ENCODE assay signal across 9 mouse cellular contexts in the genomic region with DNA sequence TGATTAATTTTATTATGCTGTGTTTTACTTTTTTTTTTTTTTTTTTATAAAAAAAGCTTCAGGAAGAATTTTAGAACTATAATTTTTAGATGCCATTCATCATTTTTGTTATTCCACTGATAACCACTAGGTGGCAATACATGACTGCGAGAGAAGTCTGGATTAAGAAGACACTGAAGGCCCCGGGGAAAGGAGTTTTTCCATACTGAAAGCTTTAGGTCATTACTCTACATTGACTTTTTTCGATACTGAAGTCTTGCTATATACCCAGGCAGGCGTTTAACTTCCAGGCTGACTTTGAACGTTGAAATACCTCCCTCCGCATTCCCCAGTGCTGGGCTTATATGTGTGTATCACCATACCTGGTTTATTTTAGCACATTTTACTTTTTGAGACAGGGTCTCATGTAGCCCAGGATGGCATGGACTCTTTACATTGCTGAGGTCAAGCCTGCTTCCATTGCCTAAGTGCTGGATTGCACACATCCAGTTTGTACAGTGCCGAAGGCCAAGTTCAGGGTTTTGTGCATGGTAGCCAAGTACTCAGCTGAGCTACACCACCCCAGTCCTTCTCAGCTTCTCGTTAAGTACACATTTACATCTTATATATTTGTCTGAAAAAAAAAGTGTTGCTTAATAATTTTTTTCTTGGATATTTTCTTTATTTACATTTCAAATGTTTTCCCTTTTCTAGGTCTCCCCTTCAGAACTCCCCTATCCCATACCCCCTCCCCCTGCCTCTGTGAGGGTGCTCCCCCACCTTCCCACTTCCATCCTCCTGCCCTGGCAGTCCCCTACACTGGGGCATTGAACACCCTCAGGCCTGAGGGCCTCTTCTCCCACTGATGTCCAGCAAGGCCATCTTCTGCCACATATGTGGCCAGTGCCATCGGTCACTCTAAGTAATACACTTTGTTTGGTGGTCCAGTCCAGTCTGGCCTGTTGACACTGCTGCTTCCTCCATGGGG. TPM values are rescaled to one million over a fixed set of nuclear protein-coding genes. Genes with fewer than 3 reads are reported as not detected.
DNase-seq lines count a peak whose midpoint lies in the region; ATAC-seq and TF ChIP-seq lines count a peak whose summit lies in the region.
"Had no signal": no experiment of that assay in that cellular context is flagged by ENCODE, and none has a peak within 500 bp of the region (broad histone marks: within the 10 kb centered on the region; RNA-seq: fewer than 3 reads in every experiment).

No protein-coding gene starts in this region.

- 49% methylated on average over 9 of the region's 9 CpGs for WGBS in intestine, postnatal 0 days

- no peak overlapping the region for H3K27ac ChIP-seq in intestine, postnatal 0 days (ENCODE audit: low read depth, low read length)

- H3K27me3 ChIP-seq in intestine, postnatal 0 days (replicated peaks; ENCODE audit: control insufficient read depth, insufficient read depth, low read length), result no peaks in the 10 kb centered on the region
- no peaks in the 10 kb centered on the region for H3K27me3 ChIP-seq in splenic B cell, adult 2 months (ENCODE audit: control insufficient read depth, insufficient read depth, low read length, poor library complexity, severe bottlenecking)

- no peak for ATAC-seq in intestine, postnatal 0 days

- peak; percentile 81 for TF ChIP-seq CTCF in intestine, postnatal 0 days (IDR thresholded peaks at IDR 0.05; ENCODE audit: low read depth)

- H3K36me3 ChIP-seq in intestine, postnatal 0 days (ENCODE audit: control insufficient read depth, insufficient read depth), result peaks cover 19% of the 10 kb centered on the region
- peaks cover 3% of the 10 kb centered on the region; the same call in 1 of the 2 replicates for H3K36me3 ChIP-seq in splenic B cell, adult 2 months (ENCODE audit: control insufficient read depth, insufficient read depth, low read length, poor library complexity, severe bottlenecking)

- no peak overlapping the region for H3K9ac ChIP-seq in intestine, postnatal 0 days (ENCODE audit: low read depth, low read length)

- H3K4me3 ChIP-seq in intestine, postnatal 0 days (ENCODE audit: low read depth, low read length), result no peak overlapping the region
- H3K4me3 ChIP-seq: erythroblast, embryonic 14.5 days had no signal

- H3K9me3 ChIP-seq in intestine, postnatal 0 days (ENCODE audit: control insufficient read depth), result no peaks in the 10 kb centered on the region

- no peaks in the 10 kb centered on the region for H3K4me1 ChIP-seq in intestine, postnatal 0 days (replicated peaks; ENCODE audit: control insufficient read depth, insufficient read depth, low read length)

- DNase-seq in kidney, postnatal 14 days, result peak; percentile 29
- DNase-seq in kidney, adult 11 months, result no peak
- peak; percentile 38 for DNase-seq in MEL-GATA-1-ER (ENCODE audit: extremely low read depth, low read depth)
- DNase-seq in c-Kit-positive CD71-positive TER-119-positive erythroid progenitor cells, embryonic 14.5 days (ENCODE audit: low spot score), result peak; percentile 34
- peak; percentile 71 for DNase-seq in splenic B cell, adult 2 months (ENCODE audit: low read depth, low spot score)
- no peak for DNase-seq in right cerebral cortex, postnatal 36 days (ENCODE audit: low spot score in 2 of 2)
- DNase-seq in cerebellum, adult 11 months, result no peak

- H3K4me2 ChIP-seq in intestine, postnatal 0 days (replicated peaks; ENCODE audit: low read depth), result no peak overlapping the region

RNA-seq across cellular contexts. Expression of a gene that starts 15.7 kb away (rescaled TPM):
- 6.7 and 7.0 TPM in 2 replicates for polyA plus RNA-seq in intestine, postnatal 0 days (2015; fragmentation: Nextera tagmentation; extraction: Ambion mirVana)

RNA-seq across cellular contexts. Expression of a gene that starts 32.1 kb away (rescaled TPM):
- 1.4 and 1.6 TPM in 2 replicates for polyA plus RNA-seq in intestine, postnatal 0 days (2015; fragmentation: Nextera tagmentation; extraction: Ambion mirVana)

Comparison
In these comparisons a context has a peak if more than half of its experiments do, and no peak if none do; other contexts are left out.
1. DNase-seq: peak in kidney, postnatal 14 days (single experiment), MEL-GATA-1-ER (single experiment), c-Kit-positive CD71-positive TER-119-positive erythroid progenitor cells, embryonic 14.5 days (single experiment) and splenic B cell, adult 2 months (single experiment); none in kidney, adult 11 months (single experiment), right cerebral cortex, postnatal 36 days (0 of 2) and cerebellum, adult 11 months (single experiment).